27 mouse cellular contexts compared by ENCODE assay signal in the genomic region with DNA sequence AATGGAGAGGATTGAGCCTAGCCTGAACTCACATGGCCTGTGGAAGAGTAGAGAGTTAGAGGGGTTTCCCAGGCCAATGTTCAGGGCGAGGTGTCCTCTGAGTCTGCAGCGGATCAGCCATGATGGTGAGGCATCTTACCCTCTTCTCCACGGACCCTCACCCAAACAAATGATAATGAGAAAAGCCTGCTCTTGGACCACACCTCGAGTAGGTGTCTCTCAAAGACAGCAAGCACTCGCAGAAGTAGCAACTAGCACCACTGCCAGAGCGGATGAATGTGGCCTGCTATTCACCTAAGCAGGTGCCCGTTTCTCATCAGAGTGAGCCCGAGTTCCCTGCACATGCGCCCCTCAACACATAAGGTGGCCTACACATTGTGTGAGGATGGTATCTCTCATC. TPM values are rescaled to one million over a fixed set of nuclear protein-coding genes. Genes with fewer than 3 reads are reported as not detected.
DNase-seq lines count a peak whose midpoint lies in the region; ATAC-seq and TF ChIP-seq lines count a peak whose summit lies in the region.
"Had no signal": no experiment of that assay in that cellular context is flagged by ENCODE, and none has a peak within 500 bp of the region (broad histone marks: within the 10 kb centered on the region; RNA-seq: fewer than 3 reads in every experiment).

No protein-coding gene starts in this region.

- DNase-seq in gastrocnemius, adult 2 months, result no peak
- DNase-seq in gastrocnemius, postnatal 4 days (ENCODE audit: low spot score in 2 of 2), result no peak
- DNase-seq in testis, postnatal 10 days (ENCODE audit: low spot score), result peak; percentile 35
- no peak for DNase-seq in testis, postnatal 14 days (ENCODE audit: low spot score)
- DNase-seq in left cerebral cortex, postnatal 36 days (ENCODE audit: low spot score in 2 of 2), result no peak
- DNase-seq: adrenal gland, adult 2 months; adrenal gland, postnatal 14 days; cerebellum, adult 11-12 months; cerebellum, adult 8-10 months had no signal

- intact Hi-C loops in gastrocnemius, adult 2 months (cut with DNase I), result loop anchor here (5.0 kb wide), 1 partner anchor 104 kb away; no protein-coding TSS in a partner anchor
- intact Hi-C loops in left cerebral cortex, postnatal 36 days (cut with DNase I), result loop anchor here (5.0 kb wide), 2 partner anchors 104 to 1064 kb away; no protein-coding TSS in a partner anchor

- TF ChIP-seq CTCF in gastrocnemius, adult 2 months (IDR thresholded peaks at IDR 0.05), result no peak

- H3K4me3 ChIP-seq in gastrocnemius, adult 2 months, result no peak overlapping the region
- H3K4me3 ChIP-seq: forebrain, embryonic 10.5 days; forebrain, embryonic 13.5 days; heart, embryonic 12.5 days; heart, embryonic 15.5 days had no signal

- ATAC-seq in monocyte, adult 5-6 weeks (replicated peaks; ENCODE audit: insufficient number of reproducible peaks, low FRiP score, low TSS enrichment, poor library complexity, severe bottlenecking), result 0 out of 2 replicates have a peak, but pooled peaks have one; percentile 27
- ATAC-seq: forebrain, embryonic 13.5 days; forebrain, embryonic 16.5 days; hindbrain, postnatal 0 days; inflammation-experienced regulatory T-cells, adult 6 months; intestine, embryonic 16.5 days; Patski had no signal

- peak overlapping the region; percentile 81 for H3K27ac ChIP-seq in gastrocnemius, adult 2 months
- H3K27ac ChIP-seq: forebrain, embryonic 10.5 days; forebrain, embryonic 13.5 days; heart, embryonic 15.5 days; hindbrain, embryonic 14.5 days; hindbrain, postnatal 0 days had no signal

RNA-seq across cellular contexts. Expression of gene Gphb5, which starts 29.9 kb away (rescaled TPM):
- not detected for total RNA-seq in gastrocnemius, adult 2 months (2021)
- not detected for total RNA-seq in gastrocnemius, postnatal 4 days (2021)
- total RNA-seq in monocyte, adult 5-6 weeks (2017), result not detected in 3 replicates
- total RNA-seq in left cerebral cortex, postnatal 36 days (2021), result not detected
- total RNA-seq: adrenal gland, adult 2 months; adrenal gland, postnatal 14 days; adrenal gland, postnatal 4 days; CH12.LX; G1E; gastrocnemius, adult 18-20 months; gastrocnemius, postnatal 14 days; heart, postnatal 10 days; heart, postnatal 4 days; hindbrain, postnatal 0 days had no signal
